Mouse (Mus musculus) kidney, postnatal 0 days (tissue): ENCODE data around the gene Itpr3. TPM values are rescaled to one million over a fixed set of nuclear protein-coding genes. Genes with fewer than 3 reads are reported as not detected.

ENCODE experiments used
- ATAC-seq: fragments of 200-750 bp; cut with Nextera tagmentation; replicated peaks from 2 replicates; pipeline ENCODE4 v1.8.0; 2017; ENCODE audit warnings: low read depth, moderate number of reproducible peaks, moderate TSS enrichment, moderate library complexity; ENCODE audit not compliant: low FRiP score
- DNase-seq: peaks from one replicate; pipeline ENCODE4 v3.0.0-alpha.2; 2016; ENCODE audit warnings: low spot score
- H3K27ac ChIP-seq: fragments of 300-500 bp; sonication (generic); 2 replicates; pipeline ENCODE4 v1.5.1; 2014; ENCODE audit warnings: mild to moderate bottlenecking
- H3K27me3 ChIP-seq: fragments of 300-500 bp; sonication (generic); 2 replicates; pipeline ENCODE4 v1.6.1; 2014; ENCODE audit warnings: low read length, mixed read lengths; ENCODE audit not compliant: insufficient read depth
- H3K36me3 ChIP-seq: fragments of 300-500 bp; sonication (generic); 2 replicates; pipeline ENCODE4 v1.6.1; 2014; ENCODE audit warnings: low read length, mixed read lengths; ENCODE audit not compliant: insufficient read depth
- H3K4me1 ChIP-seq: fragments of 300-500 bp; sonication (generic); replicated peaks from 2 replicates; pipeline ENCODE4 v1.6.1; 2014; ENCODE audit warnings: antibody characterized with exemption, low read length, mixed read lengths; ENCODE audit not compliant: insufficient read depth
- H3K4me2 ChIP-seq: fragments of 300-500 bp; sonication (generic); 2 replicates; pipeline ENCODE4 v1.6.1; 2014; ENCODE audit warnings: mild to moderate bottlenecking, low read length, moderate library complexity, mixed read lengths
- H3K4me3 ChIP-seq: fragments of 300-500 bp; sonication (generic); replicated peaks from 2 replicates; pipeline ENCODE4 v1.5.1; 2014; ENCODE audit warnings: low read depth, low read length
- H3K9ac ChIP-seq: fragments of 300-500 bp; sonication (generic); 2 replicates; pipeline ENCODE4 v1.6.1; 2014; ENCODE audit warnings: low read depth, low read length
- H3K9me3 ChIP-seq: fragments of 300-500 bp; sonication (generic); replicated peaks from 2 replicates; pipeline ENCODE4 v1.6.1; 2016; ENCODE audit warnings: low read length, inconsistent platforms, mixed read lengths
- CTCF ChIP-seq: IDR thresholded peaks from 2 replicates; pipeline ENCODE4 v1.5.1; 2016; ENCODE audit warnings: antibody characterized with exemption, low read depth, mild to moderate bottlenecking, moderate library complexity
- WGBS: fragments of 180-500 bp; shearing (Covaris S2); extraction: QIAGEN DNeasy Blood & Tissue Kit; methylation state at CpG from one replicate; pipeline ENCODE4 v1.1.7; 2014; 5-methylcytosine and 5-hydroxymethylcytosine counted together
- polyA plus RNA-seq: library from polyadenylated mRNA; unstranded; fragments of >200 nt; fragmentation: Nextera tagmentation; extraction: Ambion mirVana; gene quantifications from 2 replicates; pipeline ENCODE4 v1.2.1, GENCODE M21; 2015

The Itpr3 gene
- 4.1 and 4.2 TPM in 2 replicates for polyA plus RNA-seq

- DNase-seq (peak; percentile 69), ATAC-seq (peak; percentile 58)
- Histone ChIP-seq H3K27me3 (no peaks in the 10 kb centered on the region), H3K4me3 (peak within 1 kb of the TSS; percentile 64), H3K9ac (peak within 1 kb of the TSS; percentile 75), H3K4me2 (peak within 1 kb of the TSS; percentile 92), H3K9me3 (no peaks in the 10 kb centered on the region), H3K36me3 (no peaks in the 10 kb centered on the region), H3K27ac (peak within 1 kb of the TSS; percentile 93), H3K4me1 (peaks cover 34% of the 10 kb centered on the region)
- TF ChIP-seq CTCF, result no peak
- 2% methylated on average over 65 of the region's 66 CpGs for WGBS
These were observed at the start of gene Itpr3 for GRCm38 (mm10) chr17:27056812-27057516. Gene Itpr3 (plus strand): TSS chr17:27057304.

- Histone ChIP-seq H3K4me3 (no peak overlapping the region), H3K4me1 (peaks cover 7% of the 10 kb centered on the region; the same call in 1 of the 2 replicates), H3K27me3 (no peaks in the 10 kb centered on the region), H3K4me2 (no peak overlapping the region), H3K27ac (no peak overlapping the region), H3K9ac (no peak overlapping the region), H3K36me3 (no peaks in the 10 kb centered on the region), H3K9me3 (no peaks in the 10 kb centered on the region)
- DNase-seq (peak; percentile 15), ATAC-seq (no peak)
- 73% methylated on average over 2 of the region's 2 CpGs for WGBS
- TF ChIP-seq CTCF, result no peak
These were observed 48.8 kb upstream of the Itpr3 start for GRCm38 (mm10) chr17:27008277-27008676.

- H3K27me3 ChIP-seq, result no peaks in the 10 kb centered on the region
- WGBS, result 90% methylated on average over 10 of the region's 10 CpGs
- ATAC-seq (no peak), DNase-seq (no peak)
- H3K9me3 ChIP-seq, result no peaks in the 10 kb centered on the region
- TF ChIP-seq CTCF, result no peak
- no peak overlapping the region for H3K4me3 ChIP-seq
- H3K9ac ChIP-seq, result no peak overlapping the region
- no peaks in the 10 kb centered on the region for H3K36me3 ChIP-seq
- no peak overlapping the region for H3K4me2 ChIP-seq
- H3K4me1 ChIP-seq, result peaks cover 7% of the 10 kb centered on the region; the same call in 1 of the 2 replicates
- H3K27ac ChIP-seq, result no peak overlapping the region
These were observed 45.9 kb upstream of the Itpr3 start for GRCm38 (mm10) chr17:27011167-27011566.

DNA sequence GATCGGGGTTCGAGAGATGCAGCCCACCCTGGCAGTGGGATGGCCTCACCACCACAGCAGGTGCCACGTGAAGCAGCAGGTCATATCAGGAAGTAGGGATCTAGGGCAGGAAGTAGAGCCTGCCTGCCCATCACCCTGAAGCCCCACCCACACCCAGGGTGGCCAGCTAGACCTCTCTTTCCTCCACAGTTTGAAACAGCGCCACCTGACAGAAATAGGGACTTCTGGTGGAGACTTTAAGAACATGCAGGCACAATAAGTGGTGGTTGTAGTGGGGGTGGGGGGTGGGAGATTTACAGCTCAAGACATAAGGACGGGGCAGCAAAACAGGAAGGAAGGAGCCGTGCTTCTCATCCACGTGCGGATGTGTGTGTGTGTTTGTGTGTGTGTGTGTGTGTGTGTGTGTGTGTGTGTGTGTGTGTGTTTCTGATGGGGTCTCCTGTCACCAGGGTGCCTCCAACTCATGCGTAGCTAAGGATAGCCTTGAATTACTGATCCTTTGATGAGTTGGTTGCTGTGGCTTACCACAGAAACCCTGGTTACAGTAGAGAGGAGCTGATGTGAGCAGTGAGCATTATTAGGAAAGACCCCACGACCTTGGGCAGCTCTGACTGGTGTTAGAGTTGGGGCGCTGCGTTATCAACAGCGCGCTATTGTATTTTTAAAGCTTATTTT is 45.0 kb upstream of the Itpr3 start:
- 46% methylated on average over 14 of the region's 14 CpGs for WGBS
- H3K27me3 ChIP-seq, result no peaks in the 10 kb centered on the region
- peaks cover 7% of the 10 kb centered on the region; the same call in 1 of the 2 replicates for H3K4me1 ChIP-seq
- TF ChIP-seq CTCF, result peak; percentile 55
- peak; percentile 46; the same call in 1 of the 2 replicates for ATAC-seq
- DNase-seq, result peak; percentile 77
- no peaks in the 10 kb centered on the region for H3K9me3 ChIP-seq
- H3K36me3 ChIP-seq, result no peaks in the 10 kb centered on the region
- no peak overlapping the region for H3K4me3 ChIP-seq
- H3K27ac ChIP-seq, result no peak overlapping the region
- H3K9ac ChIP-seq, result no peak overlapping the region
- H3K4me2 ChIP-seq, result peak overlapping the region; percentile 33

- H3K4me3 ChIP-seq, result no peak overlapping the region
- no peaks in the 10 kb centered on the region for H3K27me3 ChIP-seq
- DNase-seq, result peak; percentile 70
- H3K36me3 ChIP-seq, result no peaks in the 10 kb centered on the region
- peak overlapping the region; percentile 33 for H3K4me2 ChIP-seq
- no peak for TF ChIP-seq CTCF
- H3K9ac ChIP-seq, result no peak overlapping the region
- peaks cover 7% of the 10 kb centered on the region; the same call in 1 of the 2 replicates for H3K4me1 ChIP-seq
- no peak overlapping the region for H3K27ac ChIP-seq
- ATAC-seq, result no peak; the same call in 1 of the 2 replicates
- H3K9me3 ChIP-seq, result no peaks in the 10 kb centered on the region
- 18% methylated on average over 6 of the region's 6 CpGs for WGBS
These were observed 44.2 kb upstream of the Itpr3 start for GRCm38 (mm10) chr17:27012909-27013308.
